Mouse (Mus musculus): ENCODE measurements at regions not wholly inside any gene's neighbourhood (a gene's known extent, or its start where the extent isn't known, plus 50 kb on each side); places are given as distances from the start of the nearest gene placed in this dataset.
"Not testable (repeated sequence)": the region's sequence is repeated elsewhere in the genome, so short reads cannot be mapped to it uniquely, and the experiment has no call there.

GRCm38 (mm10) chr7:31591135-31591534, 114.4 kb downstream of the Scgb2b7 start:
- TF ChIP-seq CTCF (IDR thresholded peaks at IDR 0.05; ENCODE audit: low read depth, low read length); POLR2A (IDR thresholded peaks at IDR 0.05; ENCODE audit: insufficient read depth, low read length): not testable (repeated sequence)
- 0 out of 2 replicates have a peak, but pooled peaks have one; percentile 13 for TF ChIP-seq EP300 (IDR thresholded peaks at IDR 0.05; ENCODE audit: insufficient read depth, low read depth, low read length)
